Mouse (Mus musculus) spleen, adult 2 months (tissue): ENCODE data around the gene Mto1. TPM values are rescaled to one million over a fixed set of nuclear protein-coding genes. Genes with fewer than 3 reads are reported as not detected.

Experiments used
- DNase-seq, 2 experiments: peaks; one replicate each; pipeline versions ENCODE4 v3.0.0 to v3.0.0-alpha.2; 2012 to 2021; ENCODE audit warnings: low spot score in 2 of 2, low read depth in 1 of 2
- H3K27ac ChIP-seq: fragments of 200-500 bp; 2 replicates; pipeline ENCODE4 v1.5.1; 2012; ENCODE audit warnings: low read length, inconsistent platforms; ENCODE audit not compliant: insufficient read depth
- H3K27me3 ChIP-seq: fragments of 200-500 bp; 2 replicates; pipeline ENCODE4 v1.6.1; 2012; ENCODE audit warnings: mild to moderate bottlenecking, moderate library complexity, low read length, inconsistent platforms; ENCODE audit not compliant: control insufficient read depth, insufficient read depth
- H3K36me3 ChIP-seq: fragments of 200-500 bp; 2 replicates; pipeline ENCODE4 v1.6.1; 2012; ENCODE audit warnings: mild to moderate bottlenecking, low read length, inconsistent platforms; ENCODE audit not compliant: control insufficient read depth, insufficient read depth
- H3K4me1 ChIP-seq: fragments of 200-500 bp; 2 replicates; pipeline ENCODE4 v1.6.1; 2011; ENCODE audit warnings: inconsistent platforms; ENCODE audit not compliant: control insufficient read depth, insufficient read depth, insufficient read length
- H3K4me3 ChIP-seq: fragments of 200-500 bp; 2 replicates; pipeline ENCODE4 v1.5.1; 2011; ENCODE audit warnings: mild to moderate bottlenecking, inconsistent platforms; ENCODE audit not compliant: insufficient read depth, insufficient read length; ENCODE audit errors: extremely low read depth
- CTCF ChIP-seq: fragments of 200-500 bp; IDR thresholded peaks from 2 replicates; pipeline ENCODE4 v1.5.1; 2011; ENCODE audit warnings: mild to moderate bottlenecking, inconsistent platforms; ENCODE audit not compliant: insufficient read depth, insufficient read length, insufficient replicate concordance; ENCODE audit errors: extremely low read depth
- POLR2A ChIP-seq: fragments of 200-500 bp; IDR thresholded peaks from 2 replicates; pipeline ENCODE4 v1.6.1; 2011; ENCODE audit warnings: low read depth, low read length, inconsistent platforms
- WGBS: fragments of 180-500 bp; shearing (Covaris S2); methylation state at CpG from one replicate; pipeline ENCODE4 v1.1.7; 2018; 5-methylcytosine and 5-hydroxymethylcytosine counted together
- polyA plus RNA-seq: library from polyadenylated mRNA; depleted of rRNA; stranded (reverse); fragments of >200 nt; gene quantifications from 2 replicates; pipeline ENCODE4 v1.2.3, GENCODE M21; 2012

The Mto1 gene
- polyA plus RNA-seq, 1 experiment: 9.3 TPM

DNA sequence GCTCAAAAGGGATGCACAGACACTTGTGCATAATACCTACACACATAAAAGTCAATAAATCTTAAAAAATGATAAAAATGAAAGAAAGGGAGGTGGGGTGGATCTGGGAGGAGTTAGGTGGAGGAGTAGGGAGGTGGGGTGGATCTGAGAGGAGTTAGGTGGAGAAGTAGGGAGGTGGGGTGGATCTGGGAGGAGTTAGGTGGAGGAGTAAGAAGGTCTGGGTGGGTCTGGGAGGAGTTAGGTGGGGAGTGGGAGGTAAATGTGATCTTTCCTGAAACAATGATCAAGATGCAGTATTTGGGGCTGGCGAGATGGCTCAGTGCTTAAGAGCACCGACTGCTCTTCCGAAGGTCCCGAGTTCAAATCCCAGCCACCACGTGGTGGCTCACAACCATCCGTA, 57.2 kb downstream of the Mto1 start:
- WGBS: 91% methylated on average over 6 of the region's 6 CpGs
- Histone ChIP-seq H3K36me3 (no peaks in the 10 kb centered on the region), H3K4me3 (no peak overlapping the region), H3K4me1 (no peaks in the 10 kb centered on the region), H3K27me3 (no peaks in the 10 kb centered on the region), H3K27ac (no peak overlapping the region)
- TF ChIP-seq POLR2A: no peak
- no peak for TF ChIP-seq CTCF
- DNase-seq: no peak

DNA sequence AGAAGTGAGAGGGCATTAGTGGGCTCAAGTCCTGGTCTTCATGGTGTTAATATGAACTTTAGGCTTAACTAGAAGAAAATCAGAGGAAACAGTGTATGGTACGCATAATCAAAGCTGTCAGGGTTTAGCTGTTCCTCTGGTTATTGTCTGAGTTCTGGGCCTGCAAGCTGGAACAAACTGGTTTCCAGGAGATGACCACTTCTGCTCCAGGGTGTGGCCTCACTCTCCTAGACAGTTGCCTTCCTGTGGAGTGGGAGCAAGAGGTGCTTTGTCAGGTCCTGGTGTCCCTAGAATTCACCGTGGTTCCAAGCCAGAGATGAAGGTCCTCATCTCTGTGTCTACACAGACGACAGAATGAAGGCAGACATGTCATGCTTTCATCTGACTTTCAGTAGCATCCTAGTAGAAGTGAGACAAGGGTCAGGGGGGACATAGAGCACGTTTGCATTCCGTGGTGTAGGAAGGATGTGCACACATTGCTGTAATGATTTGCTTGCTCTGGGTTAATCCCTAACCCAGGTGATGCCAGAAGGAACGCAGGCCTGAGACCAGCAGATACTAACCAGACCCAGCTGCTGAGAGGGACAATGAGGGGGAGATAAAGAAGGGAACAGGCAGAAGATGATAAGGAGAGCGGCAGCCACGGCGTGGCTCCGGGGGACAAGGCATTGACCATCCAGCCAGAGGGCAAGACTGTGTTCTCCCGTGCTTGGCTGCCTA, 58.2 kb downstream of the Mto1 start:
- TF ChIP-seq POLR2A: no peak
- TF ChIP-seq CTCF: no peak
- Histone ChIP-seq H3K4me3 (no peak overlapping the region), H3K27me3 (no peaks in the 10 kb centered on the region), H3K36me3 (no peaks in the 10 kb centered on the region), H3K27ac (no peak overlapping the region), H3K4me1 (no peaks in the 10 kb centered on the region)
- 78% methylated on average over 11 of the region's 11 CpGs for WGBS
- DNase-seq: no peak

GRCm38 (mm10) chr9:78506722-78507077, 58.7 kb downstream of the Mto1 start:
- WGBS: 86% methylated on average over 7 of the region's 7 CpGs
- Histone ChIP-seq H3K4me1 (no peaks in the 10 kb centered on the region), H3K36me3 (no peaks in the 10 kb centered on the region), H3K27me3 (no peaks in the 10 kb centered on the region), H3K27ac (no peak overlapping the region), H3K4me3 (no peak overlapping the region)
- no peak for DNase-seq
- TF ChIP-seq CTCF: no peak
- no peak for TF ChIP-seq POLR2A

GRCm38 (mm10) chr9:78508106-78508786, 60.2 kb downstream of the Mto1 start:
- Histone ChIP-seq H3K4me3 (no peak overlapping the region), H3K36me3 (no peaks in the 10 kb centered on the region), H3K4me1 (no peaks in the 10 kb centered on the region), H3K27ac (no peak overlapping the region), H3K27me3 (no peaks in the 10 kb centered on the region)
- WGBS: 91% methylated on average over 16 of the region's 16 CpGs
- TF ChIP-seq CTCF (no peak), POLR2A (no peak)
- no peak for DNase-seq

DNA sequence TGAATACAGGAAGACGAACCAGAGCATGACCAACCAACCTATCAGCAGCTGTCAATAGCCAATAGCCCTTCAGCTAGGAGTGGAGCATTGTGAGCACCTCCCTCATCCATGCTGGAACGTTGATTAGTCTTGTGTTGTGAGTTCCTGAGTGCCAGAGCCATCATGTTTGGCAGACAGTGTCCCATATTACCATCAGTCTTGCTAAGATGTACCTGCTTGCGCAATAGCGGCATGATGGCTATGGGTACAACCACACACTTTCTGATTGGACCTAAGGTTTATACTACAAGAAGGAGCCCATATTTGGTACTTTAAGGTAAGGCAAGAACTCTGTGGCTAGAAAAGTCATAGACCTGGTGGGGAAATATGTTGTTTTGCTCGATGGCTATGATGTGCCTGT, 63.7 kb downstream of the Mto1 start:
- Histone ChIP-seq H3K36me3 (no peaks in the 10 kb centered on the region), H3K27me3 (no peaks in the 10 kb centered on the region), H3K4me3 (no peak overlapping the region), H3K4me1 (no peaks in the 10 kb centered on the region), H3K27ac (no peak overlapping the region)
- 91% methylated on average over 5 of the region's 5 CpGs for WGBS
- TF ChIP-seq POLR2A (no peak), CTCF (no peak)
- no peak for DNase-seq

DNA sequence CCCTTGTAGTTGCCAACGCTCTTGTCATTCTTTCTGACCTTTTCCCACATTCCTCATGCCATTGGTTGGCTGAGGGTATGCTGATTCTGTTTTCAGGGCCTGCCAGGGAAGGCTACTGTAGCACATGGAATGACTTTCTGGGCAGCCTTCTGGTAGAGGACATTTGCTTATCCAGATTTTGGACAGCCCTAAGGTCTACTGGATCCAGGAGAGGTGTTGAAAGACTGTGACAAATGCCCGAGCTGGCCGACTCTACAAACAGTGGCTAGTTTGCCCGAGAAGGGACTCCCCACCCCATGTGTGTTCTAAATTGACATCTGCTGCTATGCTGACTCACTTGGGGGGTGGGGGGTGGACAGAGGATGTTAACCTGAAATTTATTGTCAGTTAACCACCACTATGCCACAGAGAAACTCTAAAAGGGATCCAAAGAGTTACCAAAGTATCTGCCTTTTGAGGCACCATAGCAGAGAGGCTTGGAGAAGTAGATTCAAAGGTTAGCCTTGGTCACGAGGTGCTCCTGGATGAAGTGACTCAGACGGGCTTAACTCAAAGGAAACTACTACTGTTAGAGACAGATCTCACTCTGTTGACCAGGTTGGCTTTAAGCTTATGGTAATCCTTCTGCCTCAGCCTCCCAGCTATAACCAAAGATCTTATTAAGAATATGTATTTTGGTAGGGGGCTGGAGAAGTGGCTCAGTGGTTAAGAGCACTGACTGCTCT, 65.9 kb downstream of the Mto1 start:
- WGBS: 53% methylated on average over 6 of the region's 6 CpGs
- no peaks in the 10 kb centered on the region for H3K4me1 ChIP-seq
- no peak overlapping the region for H3K4me3 ChIP-seq
- no peak overlapping the region for H3K27ac ChIP-seq
- no peaks in the 10 kb centered on the region for H3K27me3 ChIP-seq
- TF ChIP-seq CTCF (no peak), POLR2A (no peak)
- H3K36me3 ChIP-seq: no peaks in the 10 kb centered on the region
- no peak for DNase-seq
